Comparison of ENCODE assay signal across 8 mouse cellular contexts in the genomic region with DNA sequence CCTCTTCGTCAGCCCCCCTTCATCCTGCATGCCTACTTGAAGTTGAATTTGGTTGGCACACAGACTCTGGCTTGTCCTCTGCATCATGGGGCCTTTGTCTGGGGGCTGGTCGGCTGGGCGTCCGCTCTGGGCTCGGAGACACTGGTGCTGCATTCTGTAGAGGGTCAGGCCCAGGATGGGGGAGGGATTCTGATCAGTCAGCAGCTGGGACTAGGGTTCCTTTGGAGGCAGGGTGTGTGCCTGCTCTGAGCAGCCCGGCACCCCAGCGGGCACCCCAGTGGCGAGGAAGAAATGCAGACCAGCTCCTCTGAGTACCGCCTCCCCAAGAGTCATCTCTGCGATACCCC.
DNase-seq lines count a peak whose midpoint lies in the region; ATAC-seq lines count a peak whose summit lies in the region.

No protein-coding gene starts in this region.

- peaks cover 2% of the 10 kb centered on the region; the same call in 1 of the 2 replicates for H3K36me3 ChIP-seq in lung, embryonic 15.5 days
- H3K36me3 ChIP-seq in embryonic facial prominence, embryonic 15.5 days, result 0 out of 2 replicates have a peak, but pooled peaks cover 4% of the 10 kb centered on the region
- H3K36me3 ChIP-seq in intestine, embryonic 15.5 days, result 0 out of 2 replicates have a peak, but pooled peaks cover 4% of the 10 kb centered on the region

- H3K4me2 ChIP-seq in lung, embryonic 15.5 days, result peak overlapping the region; percentile 43
- peak overlapping the region; percentile 42 for H3K4me2 ChIP-seq in embryonic facial prominence, embryonic 15.5 days (replicated peaks)
- peak overlapping the region; percentile 51 for H3K4me2 ChIP-seq in intestine, embryonic 15.5 days (replicated peaks)

- intact Hi-C loops in left cerebral cortex, postnatal 36 days (cut with DNase I), result no loop called here

- DNase-seq in lung, adult 18-20 months, result no peak
- peak; percentile 56 for DNase-seq in neural tube, embryonic 10.5 days (ENCODE audit: extremely low spot score, low spot score)
- DNase-seq in urinary bladder, adult 18-20 months (ENCODE audit: low spot score in 2 of 2), result no peak
- DNase-seq in left cerebral cortex, postnatal 36 days (ENCODE audit: low spot score in 2 of 2), result no peak
- no peak for DNase-seq in frontal cortex, adult 2 months (ENCODE audit: extremely low spot score in 1 of 2, low spot score in 1 of 2)

- 26% methylated on average over 10 of the region's 10 CpGs for WGBS in lung, embryonic 15.5 days
- 17% methylated on average over 10 of the region's 10 CpGs for WGBS in embryonic facial prominence, embryonic 15.5 days
- WGBS in intestine, embryonic 15.5 days, result 27% methylated on average over 10 of the region's 10 CpGs

- peaks cover 50% of the 10 kb centered on the region for H3K4me1 ChIP-seq in lung, embryonic 15.5 days
- peaks cover 38% of the 10 kb centered on the region for H3K4me1 ChIP-seq in embryonic facial prominence, embryonic 15.5 days
- H3K4me1 ChIP-seq in intestine, embryonic 15.5 days (replicated peaks), result peaks cover 23% of the 10 kb centered on the region

- no peak for ATAC-seq in lung, embryonic 15.5 days (ENCODE audit: borderline replicate concordance, extremely low read depth, low FRiP score, low TSS enrichment)
- no peak for ATAC-seq in embryonic facial prominence, embryonic 15.5 days (ENCODE audit: insufficient number of reproducible peaks, low FRiP score, low TSS enrichment, low read depth)
- peak; percentile 41; the same call in 1 of the 2 replicates for ATAC-seq in intestine, embryonic 15.5 days

- peak overlapping the region; percentile 86 for H3K27ac ChIP-seq in lung, embryonic 15.5 days
- H3K27ac ChIP-seq in embryonic facial prominence, embryonic 15.5 days (replicated peaks), result peak overlapping the region; percentile 75
- peak overlapping the region; percentile 72; the same call in 1 of the 2 replicates for H3K27ac ChIP-seq in intestine, embryonic 15.5 days

- H3K4me3 ChIP-seq in lung, embryonic 15.5 days, result peak overlapping the region; percentile 6; the same call in 1 of the 2 replicates
- H3K4me3 ChIP-seq in embryonic facial prominence, embryonic 15.5 days (replicated peaks), result peak overlapping the region; percentile 13
- H3K4me3 ChIP-seq in intestine, embryonic 15.5 days (replicated peaks), result peak overlapping the region; percentile 3; the same call in 1 of the 2 replicates

- no peaks in the 10 kb centered on the region for H3K9me3 ChIP-seq in lung, embryonic 15.5 days
- no peaks in the 10 kb centered on the region for H3K9me3 ChIP-seq in embryonic facial prominence, embryonic 15.5 days (replicated peaks)
- H3K9me3 ChIP-seq in intestine, embryonic 15.5 days, result no peaks in the 10 kb centered on the region

- no peaks in the 10 kb centered on the region for H3K27me3 ChIP-seq in lung, embryonic 15.5 days
- no peaks in the 10 kb centered on the region for H3K27me3 ChIP-seq in embryonic facial prominence, embryonic 15.5 days
- H3K27me3 ChIP-seq in intestine, embryonic 15.5 days (replicated peaks), result no peaks in the 10 kb centered on the region

- no peak overlapping the region for H3K9ac ChIP-seq in lung, embryonic 15.5 days
- no peak overlapping the region for H3K9ac ChIP-seq in embryonic facial prominence, embryonic 15.5 days
- 0 out of 2 replicates have a peak overlapping the region, but pooled peaks have one; percentile 9 for H3K9ac ChIP-seq in intestine, embryonic 15.5 days
